Mouse (Mus musculus) embryonic fibroblast, embryonic 13.5 days (primary cell): ENCODE measurements at regions not wholly inside any gene's neighbourhood (a gene's known extent, or its start where the extent isn't known, plus 50 kb on each side); places are given as distances from the start of the nearest gene placed in this dataset.

ENCODE experiments used
- CTCF ChIP-seq: IDR thresholded peaks from 2 replicates; pipeline ENCODE4 v1.5.1; 2011; ENCODE audit warnings: mild to moderate bottlenecking, control low read depth, low read length, moderate library complexity, borderline replicate concordance; ENCODE audit not compliant: insufficient read depth
- POLR2A ChIP-seq: IDR thresholded peaks from 2 replicates; pipeline ENCODE4 v1.6.1; 2011; ENCODE audit warnings: low read depth, mild to moderate bottlenecking, control low read depth, low read length, moderate library complexity

DNA sequence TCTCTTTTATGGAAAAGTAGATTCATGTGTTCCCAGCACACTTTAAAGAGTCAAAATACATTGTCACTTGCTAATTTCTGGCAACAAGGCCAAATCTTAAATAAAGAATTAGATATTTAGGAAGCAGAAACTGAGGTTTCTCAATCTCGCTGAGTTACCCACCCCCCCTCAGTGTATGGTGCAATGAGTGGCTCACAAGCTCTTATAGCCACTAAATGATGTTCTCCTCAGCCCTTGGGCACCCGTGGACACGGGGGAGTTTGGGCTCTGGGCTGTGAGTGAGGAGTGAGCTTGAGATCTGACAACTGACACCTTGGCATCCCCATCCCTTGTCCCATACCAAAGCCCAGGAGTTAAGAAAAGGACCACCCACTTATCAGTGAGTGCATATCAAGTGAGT lies 145.4 kb upstream of the Id2 start:
- no peak for TF ChIP-seq CTCF
- no peak for TF ChIP-seq POLR2A
